Mouse (Mus musculus) adrenal gland, postnatal 10 days (tissue): ENCODE data around the gene Gm38100. TPM values are rescaled to one million over a fixed set of nuclear protein-coding genes. Genes with fewer than 3 reads are reported as not detected.

Source experiments
- DNase-seq: peaks from one replicate; pipeline ENCODE4 v3.0.0; 2021; ENCODE audit warnings: mixed read lengths
- long read RNA-seq, 2 experiments: library from polyadenylated mRNA; stranded (forward); transcript quantifications; one replicate each; pipeline ENCODE4 v2.0.0; 2021
- total RNA-seq, 2 experiments: library from RNA; stranded (reverse); gene quantifications; 2 replicates each; pipeline ENCODE4 v1.2.3; 2021

Gm38100 gene
- total RNA-seq: not detected
- long read RNA-seq, experiment 1: 0 reads
- long read RNA-seq, experiment 2: 0 reads

DNA sequence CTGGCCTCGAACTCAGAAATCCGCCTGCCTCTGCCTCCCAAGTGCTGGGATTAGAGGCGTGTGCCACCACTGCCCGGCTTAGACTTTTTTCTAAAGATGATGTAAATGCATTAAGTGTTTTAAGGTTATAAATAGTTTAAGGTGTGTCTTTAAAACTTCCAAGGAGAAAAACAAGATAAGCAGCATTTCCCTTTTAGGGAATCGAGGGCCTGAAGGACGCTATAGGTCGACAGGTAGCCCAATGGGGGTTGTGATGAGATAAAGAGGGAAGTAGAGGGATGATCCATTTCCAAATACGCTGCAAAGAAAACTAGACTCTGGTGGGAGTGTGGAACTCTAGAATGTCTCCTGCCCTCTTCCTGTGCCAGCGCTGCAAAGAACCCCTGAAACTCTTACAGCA lies at the start of gene Gm38100:
Gene Gm38100 (plus strand): TSS at position 301 of the 400 bp plus-strand sequence.
- DNase-seq: no peak

DNA sequence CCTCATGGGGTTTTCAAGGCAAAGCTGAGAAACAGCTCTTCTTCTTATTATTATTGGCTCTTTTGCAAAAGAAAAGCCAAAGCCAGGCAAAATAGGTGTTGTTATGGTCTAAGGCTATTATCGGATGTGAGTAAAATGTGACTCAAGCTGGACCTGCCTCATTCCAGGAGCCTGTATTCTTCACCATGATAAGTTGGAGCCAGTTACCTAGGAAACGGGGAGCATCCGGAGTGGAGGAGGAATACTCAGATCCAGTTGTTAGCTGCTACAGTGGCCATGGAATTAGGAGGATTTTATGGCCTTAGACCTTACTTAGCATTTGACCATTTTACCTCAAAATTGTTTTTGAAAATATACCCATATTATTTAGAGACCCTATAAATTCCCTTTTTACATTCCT lies 49.4 kb upstream of the Gm38100 start:
- no peak for DNase-seq

DNA sequence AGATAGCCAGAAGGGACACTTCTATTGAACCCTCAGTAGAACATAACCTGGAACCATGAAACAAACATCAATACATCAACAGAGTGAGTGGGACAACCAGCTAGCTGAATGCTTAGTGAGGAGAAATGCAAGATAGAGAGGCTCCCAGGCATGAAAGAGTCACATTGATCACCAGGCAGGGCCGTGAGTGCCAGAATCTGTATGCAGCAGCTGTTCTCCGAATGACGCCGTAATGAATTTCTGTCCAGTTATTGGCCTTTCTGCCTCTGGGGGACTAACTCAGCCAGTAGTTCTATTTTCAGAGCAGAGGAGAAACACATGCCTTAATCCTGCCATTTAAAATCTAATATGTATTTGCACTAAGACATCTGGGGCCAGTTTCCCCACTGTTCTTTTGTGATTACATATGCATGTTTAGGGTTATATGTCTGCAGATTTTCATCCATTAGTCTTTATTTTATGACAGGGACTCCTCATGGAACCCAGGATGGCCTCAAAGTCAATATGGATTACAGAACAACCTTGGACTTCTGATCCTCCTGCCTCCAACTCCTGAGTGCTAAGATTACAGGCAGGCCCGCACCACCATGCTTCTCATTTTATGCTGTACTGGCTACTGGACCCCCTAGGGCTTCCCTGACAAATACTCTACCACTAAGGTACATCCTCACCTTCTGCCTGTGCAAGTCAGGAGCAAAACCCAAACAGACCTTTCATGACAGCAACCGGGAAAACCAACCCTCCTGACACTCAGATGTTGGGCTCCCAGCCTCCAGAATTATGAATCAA lies 47.9 kb upstream of the Gm38100 start:
- DNase-seq: no peak

DNA sequence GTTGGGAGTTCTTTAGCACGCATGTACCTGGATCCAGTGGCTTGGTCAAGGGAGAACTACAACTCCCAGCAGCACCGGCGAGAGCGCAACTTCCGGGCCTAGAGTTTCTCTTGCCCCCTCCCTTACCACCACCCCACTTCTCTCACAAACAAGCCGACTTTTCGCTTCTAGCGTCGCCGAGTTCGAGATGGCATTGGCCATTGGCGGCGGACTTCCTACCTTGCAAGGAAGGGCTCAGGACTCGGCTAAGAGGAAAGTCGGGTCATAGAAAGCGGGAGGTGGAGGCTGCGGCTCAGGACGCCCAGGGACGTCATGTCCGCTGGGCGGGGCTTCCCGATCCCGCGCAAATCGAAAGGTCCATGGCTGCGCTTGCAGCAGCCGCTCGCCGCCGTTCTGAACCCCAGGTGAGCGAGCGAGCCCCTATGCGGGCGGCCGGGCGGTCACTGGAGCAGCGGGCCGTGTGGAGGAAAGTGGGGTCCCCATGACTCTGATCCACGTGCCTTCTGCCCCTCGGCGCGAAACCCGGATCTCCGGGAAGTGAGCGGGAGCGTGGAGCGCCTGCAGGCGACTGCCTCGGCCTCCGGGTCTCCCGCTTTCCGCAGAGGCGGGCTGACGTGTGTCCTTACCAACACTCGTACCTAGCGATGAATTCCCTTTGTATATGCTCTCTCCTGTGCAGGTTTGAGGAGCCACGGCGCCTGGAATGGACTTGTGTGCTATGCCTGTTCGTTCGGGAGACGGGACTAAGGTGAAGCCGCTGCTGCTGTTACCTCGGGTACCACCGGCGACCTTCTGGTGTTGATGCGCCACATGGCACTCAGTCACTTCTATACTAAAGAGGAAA lies 39.5 kb upstream of the Gm38100 start, which contains the start of gene Exo1:
Gene Exo1 (plus strand): TSS at position 129 of the 844 bp plus-strand sequence.
- DNase-seq: peak; percentile 93

DNA sequence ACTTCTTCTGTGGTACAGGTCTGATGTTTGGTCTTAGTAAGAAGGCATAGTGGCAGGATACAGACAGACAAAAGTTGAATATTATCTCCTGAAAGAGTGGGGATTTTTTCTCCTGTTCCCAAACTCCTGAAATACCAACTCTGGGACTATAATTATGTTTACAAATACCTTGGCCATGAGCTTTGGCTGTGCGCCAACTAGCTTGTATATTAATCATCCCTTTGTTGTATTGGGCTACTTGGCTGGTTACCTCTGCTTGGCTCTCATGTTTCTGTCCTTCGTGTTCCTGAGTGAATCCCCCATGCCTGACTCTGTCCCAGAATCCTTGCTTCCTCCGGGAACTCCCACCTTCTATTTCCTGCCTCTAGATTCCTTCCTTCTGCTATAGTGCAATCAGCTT lies 36.7 kb upstream of the Gm38100 start:
- DNase-seq: peak; percentile 28

DNA sequence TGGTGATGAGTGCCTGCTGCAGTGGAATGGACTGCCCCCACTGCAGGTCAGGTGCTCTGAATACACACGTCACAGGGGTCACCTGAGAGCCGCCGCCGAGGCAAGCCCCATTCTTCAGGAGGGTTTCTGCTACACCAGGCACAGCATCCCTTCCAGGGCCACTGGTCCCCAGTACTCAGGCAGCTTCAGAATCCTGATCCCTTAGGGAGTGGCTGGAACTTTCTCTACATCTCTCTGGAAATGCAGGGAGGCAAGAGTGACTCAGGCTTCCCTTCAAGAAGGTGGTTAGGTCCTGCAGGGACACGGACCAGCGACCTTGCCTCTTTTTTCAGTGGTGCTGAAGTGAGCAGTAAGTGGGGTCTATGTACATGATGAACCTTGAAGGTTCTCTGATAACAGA lies 26.9 kb upstream of the Gm38100 start:
- no peak for DNase-seq

DNA sequence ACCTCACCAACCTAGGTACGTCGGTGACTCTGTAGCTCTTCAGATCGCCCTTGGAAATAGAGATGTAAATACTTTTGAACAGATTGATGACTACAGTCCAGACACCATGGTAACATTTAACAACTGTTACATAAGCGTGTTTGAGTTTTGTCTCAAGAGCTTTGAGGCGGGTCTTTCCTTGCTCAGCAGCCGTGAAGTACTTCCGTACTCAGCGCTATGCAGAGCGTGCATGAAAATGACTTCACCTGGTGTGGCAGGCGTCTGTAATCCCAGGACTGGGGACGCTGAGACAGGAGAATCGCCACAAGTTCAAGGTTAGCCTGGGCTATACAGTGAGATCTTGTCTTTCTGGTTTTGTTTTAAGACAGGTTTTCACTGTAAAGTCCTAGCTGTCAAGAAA lies 26.4 kb upstream of the Gm38100 start:
- DNase-seq: no peak

DNA sequence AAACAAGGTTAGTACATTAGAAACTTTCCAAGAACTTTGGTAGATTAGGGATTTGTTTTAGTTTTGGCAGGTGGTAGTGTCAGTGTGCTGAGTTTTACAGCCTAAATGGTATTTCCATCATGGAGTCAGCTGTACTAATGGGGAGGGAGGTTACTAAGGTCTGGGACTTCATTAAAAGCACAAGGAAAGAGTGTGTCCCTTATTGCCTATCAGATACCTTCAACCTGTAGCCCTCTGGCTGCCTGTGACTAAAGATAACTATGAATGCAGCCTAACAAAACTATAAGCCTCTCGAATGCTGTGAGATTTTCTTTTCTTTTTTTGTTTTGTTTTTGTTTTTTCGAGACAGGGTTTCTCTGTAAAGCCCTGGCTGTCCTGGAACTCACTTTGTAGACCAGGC lies 8.9 kb upstream of the Gm38100 start:
- DNase-seq: no peak

DNA sequence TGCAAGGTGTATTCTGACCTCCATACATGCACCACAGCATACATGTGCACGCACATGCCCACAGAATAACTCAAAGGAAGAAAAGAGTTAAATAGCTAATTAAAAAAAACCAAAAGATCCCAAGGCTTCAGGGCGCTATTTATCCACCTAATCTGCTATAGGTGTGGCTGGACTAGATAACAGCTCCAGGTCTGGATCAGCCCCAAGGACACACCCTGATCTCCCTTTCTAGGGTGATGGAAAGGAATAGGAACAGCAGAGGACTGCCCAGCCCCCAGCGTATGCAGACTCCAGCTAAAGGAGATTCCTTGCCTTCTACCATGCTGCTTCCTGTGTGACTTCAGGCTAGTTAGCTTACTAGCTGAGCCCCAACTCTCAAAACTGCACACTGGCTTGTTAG lies 8.1 kb upstream of the Gm38100 start:
- DNase-seq: no peak

DNA sequence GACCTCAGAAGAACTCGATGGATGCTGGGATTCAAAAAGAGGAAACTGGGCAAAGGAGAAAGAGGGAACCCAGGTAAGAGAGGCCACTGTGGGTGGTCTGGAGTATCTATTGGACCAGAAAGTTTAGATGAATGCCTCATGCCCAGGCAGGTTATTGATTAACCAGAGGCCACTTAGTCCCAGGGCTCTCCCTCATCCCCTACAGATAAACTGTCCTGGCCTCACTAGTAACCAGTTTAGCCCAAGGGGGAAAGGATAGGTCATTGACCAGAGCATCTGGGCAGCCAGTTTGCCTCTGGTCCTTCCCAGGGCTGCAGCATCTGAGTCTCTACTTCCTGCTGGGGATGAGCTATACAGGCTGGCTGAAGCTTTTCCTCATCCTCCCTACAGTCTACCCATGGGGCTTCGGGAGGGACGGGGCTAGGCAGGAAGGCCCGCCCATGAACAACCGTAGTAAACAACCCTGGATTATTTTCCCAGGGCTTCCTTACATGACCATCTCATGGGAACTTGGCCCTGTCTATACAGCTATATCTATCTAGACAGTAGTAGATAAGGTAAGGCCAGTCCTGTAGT lies 6.3 kb upstream of the Gm38100 start:
- no peak for DNase-seq

DNA sequence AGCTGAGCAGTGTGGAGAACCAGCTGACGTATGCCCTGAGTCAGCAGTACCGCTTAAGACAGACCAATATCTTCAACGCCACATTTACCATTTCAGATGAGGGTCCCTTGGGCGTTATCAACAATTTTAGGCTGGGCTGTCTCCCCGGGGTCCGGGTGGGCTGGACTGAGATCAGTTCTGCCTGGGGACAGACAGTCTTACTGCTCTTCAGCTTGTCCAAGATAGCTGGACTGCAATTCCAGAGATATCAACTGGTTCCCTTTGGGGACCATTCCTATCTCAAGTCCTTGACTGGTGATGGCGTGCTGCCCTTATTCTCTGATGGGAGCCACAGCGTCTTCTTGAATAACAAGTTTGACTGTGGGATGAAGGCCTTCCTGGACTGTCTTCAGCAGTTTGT lies 962 bp downstream of the Gm38100 start:
- DNase-seq: no peak

DNA sequence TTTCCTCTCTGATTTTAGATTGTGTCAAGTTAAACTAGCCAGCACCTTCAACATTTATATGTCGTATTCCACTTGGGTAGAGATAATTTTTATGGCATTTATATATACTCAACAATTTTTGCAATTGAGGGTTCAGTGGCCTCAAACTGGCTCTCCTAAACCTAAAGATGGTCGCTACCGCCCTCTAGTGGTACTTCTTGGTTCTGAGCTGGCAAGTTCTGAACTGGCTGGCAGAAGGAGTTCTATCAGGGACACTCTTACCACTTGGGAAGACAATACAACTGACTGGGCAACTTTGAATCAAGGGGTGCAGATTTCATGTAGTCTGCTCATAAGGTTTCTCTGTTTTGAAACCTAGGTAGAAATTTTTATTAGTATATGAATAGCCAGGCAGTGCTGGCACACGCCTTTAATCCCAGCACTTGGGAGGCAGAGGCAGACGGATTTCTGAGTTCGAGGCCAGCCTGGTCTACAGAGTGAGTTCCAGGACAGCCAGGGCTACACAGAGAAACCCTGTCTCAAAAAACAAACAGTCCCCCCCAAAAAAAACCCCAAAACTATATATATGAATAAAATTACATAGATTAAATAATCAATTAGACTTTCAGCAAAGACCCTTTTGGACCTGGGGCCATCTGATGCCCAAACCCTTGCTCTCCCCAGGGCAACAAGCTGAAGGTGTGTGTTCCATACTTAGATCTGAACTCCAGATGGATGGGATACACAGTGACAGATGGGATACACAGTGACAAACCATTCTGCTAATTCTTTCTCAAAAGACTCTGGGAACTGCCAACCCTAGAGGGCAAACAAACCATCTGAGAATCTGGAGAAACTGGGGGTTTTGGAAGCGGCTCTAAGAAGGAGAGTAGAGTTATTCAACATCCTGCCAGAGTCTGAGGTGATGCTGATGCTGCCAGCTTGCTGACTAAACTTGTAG lies 4.0 kb downstream of the Gm38100 start:
- DNase-seq: peak; percentile 88

DNA sequence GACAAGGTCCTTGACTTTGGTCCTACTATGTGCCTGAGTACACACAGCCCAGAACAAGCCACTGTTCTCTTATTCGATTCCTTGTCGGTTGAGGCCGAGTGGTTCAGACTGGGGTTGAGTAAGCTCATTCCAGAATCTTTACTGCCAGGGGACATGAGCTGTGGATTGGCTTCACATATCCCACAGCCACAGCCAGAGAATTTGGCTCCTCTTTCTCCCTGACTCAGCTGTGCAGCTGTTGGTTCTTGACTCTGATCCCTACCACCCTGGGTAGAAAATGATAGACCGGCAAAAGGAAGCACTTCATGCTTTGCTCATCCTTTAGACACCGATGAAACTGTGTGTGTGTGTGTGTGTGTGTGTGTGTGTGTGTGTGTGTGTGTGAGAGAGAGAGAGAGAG lies 11.3 kb downstream of the Gm38100 start:
- DNase-seq: no peak

DNA sequence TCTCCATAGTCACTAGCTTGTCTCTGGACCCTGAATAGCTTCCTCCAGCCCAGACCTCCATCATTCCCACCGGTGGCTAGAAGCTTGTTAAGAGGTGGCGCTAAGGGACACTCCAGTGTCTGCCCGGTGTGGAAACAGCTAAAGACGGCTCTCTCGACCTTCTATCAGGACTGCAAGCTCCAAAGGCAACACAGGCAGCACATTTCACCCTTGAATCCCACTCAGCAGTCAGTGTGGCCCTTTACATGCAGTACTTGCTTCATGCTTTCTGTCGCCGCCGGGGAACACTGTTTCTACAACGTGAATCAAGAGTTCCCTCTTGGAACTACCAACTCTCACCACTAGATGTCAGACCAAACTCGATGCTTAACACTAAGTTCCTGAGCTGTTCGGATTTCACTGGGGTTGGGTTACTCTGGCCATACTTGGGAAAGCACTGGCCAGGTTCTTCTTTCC lies 16.2 kb downstream of the Gm38100 start:
- peak; percentile 75 for DNase-seq

DNA sequence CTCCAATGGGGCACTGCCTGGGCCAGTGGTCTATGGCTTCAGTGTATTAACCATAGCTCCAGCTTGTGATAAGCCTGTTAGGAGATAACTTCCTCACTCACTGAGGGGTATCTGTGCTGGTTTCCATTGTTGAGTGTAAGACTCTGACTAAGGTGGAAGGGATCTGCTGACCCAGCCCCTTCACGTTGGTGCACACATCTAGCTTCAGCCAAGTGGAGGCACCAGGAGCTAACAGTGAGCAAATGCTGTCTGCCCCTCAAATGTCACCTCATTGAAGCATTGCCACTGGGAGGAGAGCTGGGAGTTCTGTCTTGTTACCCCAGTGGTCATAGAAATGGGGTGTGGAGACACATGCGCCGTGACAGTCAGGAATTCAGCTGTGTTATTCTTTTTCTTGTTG lies 18.6 kb downstream of the Gm38100 start:
- DNase-seq: no peak

DNA sequence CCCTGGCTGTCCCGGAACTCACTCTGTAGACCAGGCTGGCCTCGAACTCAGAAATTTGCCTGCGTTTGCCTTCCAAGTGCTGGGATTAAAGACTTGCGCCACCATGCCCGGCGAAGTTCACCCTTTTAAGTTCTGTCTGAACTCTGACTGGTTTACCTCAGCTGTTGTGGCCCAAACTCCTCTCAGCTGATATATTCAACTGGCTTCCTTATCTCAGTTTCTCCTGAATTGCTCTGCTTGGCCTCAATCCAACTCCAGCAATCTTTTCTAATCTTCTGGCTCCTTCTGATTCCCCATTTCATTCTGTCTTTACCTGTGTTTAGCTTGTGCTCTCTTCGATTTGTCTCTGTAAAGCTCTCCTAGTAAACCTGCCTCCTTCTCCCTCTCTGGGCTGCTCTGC lies 23.0 kb downstream of the Gm38100 start:
- DNase-seq: no peak

DNA sequence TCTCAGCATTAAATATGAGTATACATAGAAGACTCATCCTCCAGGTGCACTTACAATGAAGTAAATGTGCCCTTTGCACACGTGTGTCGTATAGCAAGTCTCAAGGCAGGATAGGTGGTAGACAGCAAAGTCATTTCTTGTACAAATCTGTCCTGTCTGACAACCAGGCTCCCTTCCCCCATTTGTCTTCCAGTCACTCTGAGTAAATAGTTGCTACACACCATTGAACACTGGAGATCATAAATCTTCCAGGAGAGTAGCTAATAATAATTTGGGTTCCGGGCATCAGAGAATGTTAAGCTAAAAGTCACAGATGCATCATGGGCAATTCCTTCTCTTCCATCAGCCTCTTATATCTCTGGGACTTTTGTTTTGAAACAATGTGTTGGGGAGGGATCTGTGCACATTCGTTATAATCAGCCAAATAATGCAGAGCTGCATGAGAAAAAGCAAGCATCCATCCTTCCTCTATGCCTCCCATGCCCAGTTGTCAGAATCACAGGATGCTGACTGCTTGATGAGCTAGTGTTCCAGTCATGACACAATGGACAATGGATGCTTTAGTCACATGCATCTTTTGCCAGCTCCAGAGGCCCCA lies 26.7 kb downstream of the Gm38100 start:
- DNase-seq: no peak

DNA sequence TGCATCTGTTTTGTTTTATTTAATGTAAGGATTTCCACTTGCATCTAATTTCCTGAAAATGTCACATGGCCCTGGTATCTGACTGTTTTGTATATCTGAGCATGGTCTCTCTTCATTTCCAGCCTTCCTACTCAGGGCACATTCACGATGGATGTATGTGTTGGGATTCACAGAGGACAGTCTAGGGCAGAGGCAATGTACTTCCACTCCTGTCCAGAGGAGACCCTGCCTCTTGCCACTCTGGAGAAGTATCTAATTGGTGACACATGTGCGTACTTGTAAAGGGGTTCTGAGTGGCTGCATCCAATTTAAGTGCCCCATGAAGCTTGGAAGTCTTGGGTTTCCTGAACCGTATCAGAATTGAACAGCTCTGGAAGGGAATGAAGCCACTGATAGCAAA lies 30.3 kb downstream of the Gm38100 start:
- DNase-seq: no peak

DNA sequence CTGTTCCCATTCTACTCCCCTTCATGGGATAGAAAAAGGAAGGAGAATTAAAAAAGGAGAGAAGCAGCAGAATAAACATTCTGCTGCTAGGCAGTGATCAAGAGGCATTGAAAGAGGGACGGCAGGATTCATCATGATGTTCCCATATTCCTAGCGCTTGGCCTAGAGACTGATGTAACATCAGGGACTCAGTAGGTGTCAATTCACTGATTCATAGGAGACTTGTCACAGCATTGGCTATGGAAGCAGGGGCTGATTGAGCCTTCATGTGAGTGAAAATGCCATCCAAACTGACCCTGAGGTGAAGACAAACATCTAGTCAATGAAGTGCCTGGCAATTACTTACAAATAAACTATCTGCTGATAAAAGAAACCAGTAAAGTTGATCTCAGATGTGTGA lies 30.7 kb downstream of the Gm38100 start:
- DNase-seq: no peak

DNA sequence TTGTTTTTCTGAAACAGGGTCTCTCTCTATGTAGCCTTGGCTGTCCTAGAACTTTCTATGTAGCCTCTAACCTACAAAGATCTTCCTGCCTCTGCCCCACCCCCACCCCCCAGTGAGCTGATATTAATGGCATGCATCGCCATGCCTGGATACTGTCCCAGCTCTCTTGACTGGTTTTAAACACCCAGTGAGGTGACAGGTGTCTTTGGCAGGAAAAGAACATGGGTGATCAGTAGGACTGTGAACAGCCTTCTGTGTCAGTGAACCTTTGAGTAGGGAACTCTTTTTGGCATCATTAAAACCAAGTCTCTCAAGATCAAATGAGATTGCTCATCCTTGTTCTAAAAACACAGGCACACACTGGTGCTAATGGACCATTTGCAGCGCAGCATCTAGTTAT lies 41.7 kb downstream of the Gm38100 start:
- DNase-seq: no peak

DNA sequence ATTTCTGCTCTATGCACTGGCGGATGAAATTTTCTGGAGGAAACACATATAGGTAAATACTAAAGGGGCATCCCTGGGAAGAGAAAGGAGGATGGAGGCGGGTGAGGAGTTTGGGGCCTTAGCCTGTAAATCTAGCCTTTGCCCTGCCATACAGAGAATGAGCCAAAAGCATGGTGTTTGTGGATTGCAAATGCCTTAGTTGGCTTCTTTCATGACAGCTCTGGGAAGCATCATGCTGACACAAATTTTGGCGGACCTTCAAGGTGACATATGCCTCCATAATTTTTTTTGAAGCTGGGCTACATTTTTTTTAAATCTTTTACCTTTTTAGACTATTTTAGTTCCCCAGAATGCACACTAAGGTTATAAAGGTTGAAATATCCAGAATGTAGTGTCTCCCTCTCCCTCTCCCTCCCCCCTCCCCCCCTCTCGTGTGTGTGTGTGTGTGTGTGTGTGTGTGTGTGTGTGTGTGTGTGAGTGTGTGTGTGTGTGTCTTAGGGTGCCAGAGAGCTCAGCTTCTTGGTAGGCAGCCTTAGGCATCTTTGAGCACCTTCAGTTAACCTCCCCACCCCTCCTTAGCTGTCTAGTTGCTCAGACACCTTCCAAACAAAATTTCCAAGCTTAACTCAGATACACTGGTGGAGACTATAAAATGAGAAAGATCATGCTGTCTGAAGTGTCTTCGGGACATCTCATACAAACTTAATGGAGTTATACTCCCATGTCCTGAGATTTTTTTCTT lies 47.0 kb downstream of the Gm38100 start:
- no peak for DNase-seq
